Mouse (Mus musculus) embryonic facial prominence, embryonic 11.5 days (tissue): Measurements from ENCODE around the gene Col28a1. TPM values are rescaled to one million over a fixed set of nuclear protein-coding genes. Genes with fewer than 3 reads are reported as not detected.

Source experiments
- ATAC-seq: fragments of 200-750 bp; cut with Nextera tagmentation; replicated peaks from 2 replicates; pipeline ENCODE4 v1.8.0; 2017; ENCODE audit warnings: low read depth; ENCODE audit not compliant: insufficient number of reproducible peaks, low FRiP score, low TSS enrichment
- DNase-seq: peaks from one replicate; pipeline ENCODE4 v3.0.0-alpha.2; 2015; ENCODE audit warnings: low spot score
- H3K27ac ChIP-seq: fragments of 300-500 bp; sonication (generic); replicated peaks from 2 replicates; pipeline ENCODE4 v1.5.1; 2014; ENCODE audit warnings: mild to moderate bottlenecking, low read depth, low read length, control low read depth
- H3K27me3 ChIP-seq: fragments of 300-500 bp; sonication (generic); 2 replicates; pipeline ENCODE4 v1.6.1; 2014; ENCODE audit warnings: mild to moderate bottlenecking, low read length, moderate library complexity, mixed read lengths; ENCODE audit not compliant: control insufficient read depth, insufficient read depth
- H3K36me3 ChIP-seq: fragments of 300-500 bp; sonication (generic); replicated peaks from 2 replicates; pipeline ENCODE4 v1.6.1; 2014; ENCODE audit warnings: low read depth, mild to moderate bottlenecking, low read length, moderate library complexity, mixed read lengths; ENCODE audit not compliant: control insufficient read depth, insufficient read depth
- H3K4me1 ChIP-seq: fragments of 300-500 bp; sonication (generic); 2 replicates; pipeline ENCODE4 v1.6.1; 2014; ENCODE audit warnings: low read length, mixed read lengths; ENCODE audit not compliant: control insufficient read depth, insufficient read depth
- H3K4me2 ChIP-seq: fragments of 300-500 bp; sonication (generic); 2 replicates; pipeline ENCODE4 v1.6.1; 2014; ENCODE audit warnings: low read depth, mild to moderate bottlenecking, control low read depth, low read length, moderate library complexity
- H3K4me3 ChIP-seq: fragments of 300-500 bp; sonication (generic); 2 replicates; pipeline ENCODE4 v1.5.1; 2014; ENCODE audit warnings: low read depth, low read length, control low read depth
- H3K9ac ChIP-seq: fragments of 300-500 bp; sonication (generic); replicated peaks from 2 replicates; pipeline ENCODE4 v1.6.1; 2014; ENCODE audit warnings: mild to moderate bottlenecking, control low read depth, low read length
- H3K9me3 ChIP-seq: fragments of 300-500 bp; sonication (generic); replicated peaks from 2 replicates; pipeline ENCODE4 v1.6.1; 2016; ENCODE audit warnings: mild to moderate bottlenecking, low read length, inconsistent platforms, mixed read lengths; ENCODE audit not compliant: control insufficient read depth
- WGBS: fragments of 180-500 bp; shearing (Covaris S2); extraction: QIAGEN DNeasy Blood & Tissue Kit; methylation state at CpG from one replicate; pipeline ENCODE4 v1.1.7; 2014; 5-methylcytosine and 5-hydroxymethylcytosine counted together
- polyA plus RNA-seq: library from polyadenylated mRNA; unstranded; fragments of >200 nt; fragmentation: Nextera tagmentation; extraction: Ambion mirVana; gene quantifications from 2 replicates; pipeline ENCODE4 v1.2.1, GENCODE M21; 2014

The Col28a1 gene
- polyA plus RNA-seq, 1 experiment from 2014 or later = 0.34 TPM

DNA sequence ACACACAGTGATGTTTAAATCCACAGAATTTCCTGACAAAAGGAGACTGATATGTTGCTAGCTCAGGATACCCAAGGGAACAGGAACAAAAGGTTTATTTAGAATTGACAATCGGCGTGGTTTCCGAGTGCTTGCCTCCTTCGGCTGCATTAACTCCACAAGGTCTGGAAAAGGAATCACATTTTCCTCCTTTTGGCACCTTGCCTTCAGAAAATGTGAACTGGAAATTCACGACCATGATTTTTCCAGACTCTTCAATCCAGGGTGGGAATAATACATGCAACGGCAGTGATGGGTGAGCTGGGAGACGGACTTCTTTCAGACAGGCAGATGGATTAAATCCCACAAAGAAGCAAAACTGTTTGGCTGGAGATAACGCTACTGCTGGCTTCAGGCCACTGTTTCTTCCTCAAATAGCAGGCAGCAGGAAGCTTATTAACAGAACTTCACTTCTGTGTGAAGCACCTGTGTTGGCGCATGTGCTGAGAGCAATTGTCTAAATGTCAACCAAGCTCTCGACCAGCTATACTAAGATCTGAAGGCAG lies 13.9 kb downstream of the Col28a1 start:
- H3K27me3 ChIP-seq = no peaks in the 10 kb centered on the region
- no peak for ATAC-seq
- WGBS = 27% methylated on average over 10 of the region's 10 CpGs
- H3K9ac ChIP-seq = no peak overlapping the region
- H3K4me2 ChIP-seq = no peak overlapping the region
- no peaks in the 10 kb centered on the region for H3K36me3 ChIP-seq
- DNase-seq = peak; percentile 18
- H3K4me3 ChIP-seq = no peak overlapping the region
- H3K9me3 ChIP-seq = no peaks in the 10 kb centered on the region
- H3K27ac ChIP-seq = no peak overlapping the region
- H3K4me1 ChIP-seq = no peaks in the 10 kb centered on the region; the same call in 1 of the 2 replicates

DNA sequence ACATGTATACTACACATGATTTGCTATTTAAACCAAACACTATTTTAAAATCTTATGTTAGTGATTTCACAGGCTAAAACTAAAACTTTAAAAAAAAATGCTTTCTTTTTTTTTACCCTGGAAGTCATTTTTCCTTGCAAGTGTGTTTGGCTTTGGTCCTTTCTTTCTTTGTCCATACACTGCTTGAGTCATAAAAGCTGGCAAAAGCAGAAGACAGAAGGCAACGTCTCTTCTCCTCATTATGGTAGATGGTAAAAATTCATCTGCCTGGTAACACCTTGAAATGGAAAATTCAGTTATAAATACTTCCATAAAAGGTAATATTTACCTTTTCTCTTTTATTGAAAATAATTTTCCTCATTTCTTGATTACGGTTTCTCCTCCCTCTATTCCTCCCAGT lies 16.3 kb downstream of the Col28a1 start:
- Histone ChIP-seq H3K4me3 (no peak overlapping the region), H3K9me3 (no peaks in the 10 kb centered on the region), H3K27ac (no peak overlapping the region), H3K36me3 (no peaks in the 10 kb centered on the region), H3K4me1 (no peaks in the 10 kb centered on the region; the same call in 1 of the 2 replicates), H3K9ac (no peak overlapping the region), H3K27me3 (no peaks in the 10 kb centered on the region), H3K4me2 (no peak overlapping the region)
- DNase-seq (no peak), ATAC-seq (no peak)
- WGBS = 92% methylated on average over 2 of the region's 2 CpGs

DNA sequence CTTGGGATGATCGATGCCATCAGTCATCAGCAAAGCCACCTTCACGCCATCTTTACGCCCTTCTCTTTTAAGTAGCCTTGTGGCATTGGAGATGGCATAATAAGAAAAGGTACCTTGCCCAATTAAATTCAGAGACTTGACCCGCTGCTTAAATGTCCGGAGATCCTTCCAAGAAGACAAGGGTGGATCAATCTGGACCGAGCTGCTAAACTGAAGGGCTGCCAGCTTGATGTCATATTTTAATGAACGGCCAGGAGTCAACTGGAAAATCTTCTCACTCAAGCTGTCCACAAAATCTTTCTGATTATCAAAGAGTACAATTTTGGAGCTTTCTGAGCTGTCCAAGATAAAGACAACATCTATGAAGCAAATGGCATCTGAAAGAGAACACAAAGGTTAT lies 17.1 kb downstream of the Col28a1 start:
- no peak overlapping the region for H3K4me3 ChIP-seq
- DNase-seq (no peak), ATAC-seq (no peak)
- no peaks in the 10 kb centered on the region for H3K9me3 ChIP-seq
- 93% methylated on average over 7 of the region's 7 CpGs for WGBS
- no peaks in the 10 kb centered on the region for H3K36me3 ChIP-seq
- H3K4me1 ChIP-seq = no peaks in the 10 kb centered on the region; the same call in 1 of the 2 replicates
- no peak overlapping the region for H3K9ac ChIP-seq
- no peaks in the 10 kb centered on the region for H3K27me3 ChIP-seq
- no peak overlapping the region for H3K4me2 ChIP-seq
- no peak overlapping the region for H3K27ac ChIP-seq

DNA sequence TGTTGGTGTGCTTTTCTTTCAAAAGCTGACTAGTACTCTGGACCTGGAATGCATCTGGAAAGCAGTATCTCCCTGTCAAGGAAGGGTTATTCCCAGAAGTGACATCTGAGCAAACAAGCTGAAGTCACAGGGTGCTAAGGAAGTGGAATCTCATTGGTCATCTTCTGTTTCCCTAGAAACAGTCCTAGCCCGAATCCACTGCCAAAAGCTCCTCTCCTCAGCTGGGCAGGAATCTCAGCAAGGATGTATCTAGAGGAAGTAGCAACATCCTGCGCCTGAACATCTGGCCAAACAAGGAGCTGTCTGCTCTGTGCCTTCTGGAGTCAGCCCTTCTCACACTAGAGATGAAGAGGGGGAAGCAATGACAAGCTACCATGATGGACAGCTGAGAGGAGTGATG lies 18.4 kb downstream of the Col28a1 start:
- H3K9ac ChIP-seq = no peak overlapping the region
- no peak for ATAC-seq
- no peak overlapping the region for H3K4me2 ChIP-seq
- no peak overlapping the region for H3K4me3 ChIP-seq
- H3K36me3 ChIP-seq = no peaks in the 10 kb centered on the region
- WGBS = 35% methylated on average over 2 of the region's 2 CpGs
- H3K9me3 ChIP-seq = no peaks in the 10 kb centered on the region
- H3K4me1 ChIP-seq = no peaks in the 10 kb centered on the region; the same call in 1 of the 2 replicates
- H3K27ac ChIP-seq = no peak overlapping the region
- no peaks in the 10 kb centered on the region for H3K27me3 ChIP-seq
- no peak for DNase-seq

DNA sequence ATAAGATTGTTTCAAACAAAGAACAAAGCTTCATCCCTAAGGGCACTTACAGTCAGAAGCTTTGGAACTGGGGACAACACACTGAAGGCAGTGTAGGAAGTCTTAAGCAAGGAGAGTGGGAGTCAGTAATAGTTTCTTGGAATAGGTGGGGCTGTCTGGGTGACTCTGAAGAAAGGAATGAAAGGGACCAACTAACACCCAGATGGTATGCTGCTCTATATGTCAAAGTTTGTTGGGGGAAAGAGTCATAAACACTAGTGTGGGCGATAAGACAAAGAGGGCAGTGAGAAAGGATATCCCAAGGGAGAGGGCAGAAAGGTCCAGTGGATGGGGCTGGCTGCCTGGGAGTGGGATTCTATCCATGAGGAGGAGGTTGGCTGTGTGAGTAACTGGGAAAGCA lies 20.3 kb downstream of the Col28a1 start:
- DNase-seq = no peak
- H3K27me3 ChIP-seq = no peaks in the 10 kb centered on the region
- no peak for ATAC-seq
- no peak overlapping the region for H3K4me3 ChIP-seq
- H3K36me3 ChIP-seq = no peaks in the 10 kb centered on the region
- WGBS = 48% methylated on average over 1 of the region's 1 CpGs
- H3K27ac ChIP-seq = no peak overlapping the region
- H3K4me1 ChIP-seq = no peaks in the 10 kb centered on the region
- H3K4me2 ChIP-seq = no peak overlapping the region
- no peaks in the 10 kb centered on the region for H3K9me3 ChIP-seq
- H3K9ac ChIP-seq = no peak overlapping the region

DNA sequence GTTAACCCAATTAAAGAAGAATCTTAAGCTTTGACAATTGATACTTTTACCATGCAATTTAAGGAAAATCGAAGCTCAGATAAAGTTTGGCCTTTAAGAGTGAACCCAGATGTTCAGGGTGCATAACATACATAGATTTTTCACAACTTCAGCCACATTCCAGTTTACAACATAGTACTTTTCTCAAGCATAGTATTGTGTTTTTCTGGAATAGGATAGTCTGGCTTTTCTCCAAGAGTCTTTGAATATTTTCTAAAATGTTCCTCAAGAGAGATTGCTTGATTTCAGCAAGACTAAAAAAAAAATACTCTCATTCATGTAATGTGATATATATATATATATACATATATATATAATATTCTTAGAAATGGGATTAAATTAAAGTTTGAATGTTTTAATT lies 27.7 kb downstream of the Col28a1 start:
- H3K27ac ChIP-seq = no peak overlapping the region
- H3K9ac ChIP-seq = no peak overlapping the region
- 54% methylated on average over 1 of the region's 1 CpGs for WGBS
- no peaks in the 10 kb centered on the region for H3K9me3 ChIP-seq
- no peak overlapping the region for H3K4me3 ChIP-seq
- no peaks in the 10 kb centered on the region for H3K4me1 ChIP-seq
- no peak for DNase-seq
- no peaks in the 10 kb centered on the region for H3K36me3 ChIP-seq
- no peaks in the 10 kb centered on the region for H3K27me3 ChIP-seq
- no peak for ATAC-seq
- H3K4me2 ChIP-seq = no peak overlapping the region

DNA sequence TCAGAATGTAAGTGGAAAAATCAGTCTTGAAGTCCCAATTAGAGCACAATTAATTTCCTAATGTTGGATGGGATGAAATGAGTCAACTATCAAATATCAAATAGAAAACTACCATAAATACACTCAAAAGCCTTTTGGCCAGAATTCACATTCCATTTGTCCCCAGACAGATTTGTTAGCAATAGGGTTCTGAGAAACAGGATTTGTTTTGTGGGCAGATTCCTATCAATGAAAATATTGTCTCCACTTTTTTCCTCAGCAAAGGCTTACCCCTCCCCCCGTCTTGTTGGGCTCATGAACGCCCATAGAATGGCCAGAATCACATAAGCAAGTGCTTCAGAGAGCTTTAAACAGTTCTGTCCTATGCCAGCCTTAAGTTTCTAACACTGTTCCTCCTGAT lies 32.4 kb downstream of the Col28a1 start:
- Histone ChIP-seq H3K36me3 (no peaks in the 10 kb centered on the region), H3K4me1 (no peaks in the 10 kb centered on the region), H3K4me3 (no peak overlapping the region), H3K9me3 (no peaks in the 10 kb centered on the region), H3K27ac (no peak overlapping the region), H3K27me3 (no peaks in the 10 kb centered on the region), H3K9ac (no peak overlapping the region), H3K4me2 (no peak overlapping the region)
- WGBS = 46% methylated on average over 2 of the region's 2 CpGs
- ATAC-seq (no peak), DNase-seq (no peak)

DNA sequence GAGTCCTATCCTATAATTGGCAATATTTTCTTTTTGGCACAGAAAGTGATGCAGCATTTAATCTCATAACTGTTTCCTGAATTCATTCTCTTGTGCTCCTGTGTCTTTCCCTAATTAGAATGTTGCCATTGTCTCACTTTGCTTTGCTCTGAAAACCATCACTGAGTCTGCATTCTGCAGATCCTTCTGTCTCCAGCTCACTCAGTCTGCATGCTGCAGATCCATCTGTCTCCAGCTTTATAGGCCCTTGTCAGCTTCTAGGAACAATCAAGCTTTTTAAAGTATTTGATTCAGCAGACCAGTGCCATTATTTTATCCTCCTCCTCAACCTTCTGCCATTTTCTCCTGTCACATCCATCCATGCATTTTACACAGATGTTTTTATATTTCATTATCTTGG lies 35.3 kb downstream of the Col28a1 start:
- Histone ChIP-seq H3K4me2 (no peak overlapping the region), H3K36me3 (no peaks in the 10 kb centered on the region), H3K27ac (no peak overlapping the region), H3K27me3 (no peaks in the 10 kb centered on the region), H3K9me3 (no peaks in the 10 kb centered on the region), H3K9ac (no peak overlapping the region), H3K4me3 (no peak overlapping the region), H3K4me1 (no peaks in the 10 kb centered on the region)
- ATAC-seq = no peak
- DNase-seq = no peak
